Comparison of ENCODE assay signal across 8 mouse cellular contexts in the genomic region with DNA sequence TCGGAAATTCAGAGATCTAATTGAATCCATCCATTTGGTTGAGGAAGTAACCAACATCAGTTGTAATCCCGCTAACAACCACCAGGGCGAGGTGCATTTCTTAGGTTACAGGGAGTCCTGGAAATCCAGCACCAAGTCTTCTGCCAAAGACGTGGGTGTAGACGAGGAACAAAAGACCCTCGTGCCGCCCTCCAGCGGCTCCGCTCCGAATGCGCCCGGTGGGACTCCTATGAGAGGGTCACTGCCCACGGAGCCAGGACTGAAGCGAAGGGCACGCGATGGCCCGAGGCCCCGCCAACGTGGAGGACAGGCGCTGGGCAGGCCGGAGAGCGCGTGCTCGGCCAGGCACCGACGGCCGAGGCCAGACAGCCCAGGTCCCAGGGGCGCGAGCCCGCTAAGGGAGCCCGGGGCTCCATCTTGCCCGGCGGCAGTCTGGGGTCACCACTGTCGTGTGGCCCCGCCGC. TPM values are rescaled to one million over a fixed set of nuclear protein-coding genes. Genes with fewer than 3 reads are reported as not detected.
DNase-seq lines count a peak whose midpoint lies in the region; ATAC-seq lines count a peak whose summit lies in the region.

No protein-coding gene starts in this region.

- peak; percentile 29 for DNase-seq in 3T3-L1 (ENCODE audit: low read depth, low spot score)
- DNase-seq in adrenal gland, postnatal 36 days = peak; percentile 74 to 80
- DNase-seq in heart, adult 8-10 months (ENCODE audit: low spot score) = peak; percentile 87
- DNase-seq in kidney, adult 8-10 months = peak; percentile 80 to 89
- peak; percentile 66 to 84 for DNase-seq in spleen, adult 18-20 months

- peak overlapping the region; percentile 88 for H3K27ac ChIP-seq in embryonic facial prominence, embryonic 12.5 days
- H3K27ac ChIP-seq in limb, embryonic 13.5 days = peak overlapping the region; percentile 90
- peak overlapping the region; percentile 95 for H3K27ac ChIP-seq in midbrain, embryonic 15.5 days

- peak overlapping the region; percentile 64 for H3K9ac ChIP-seq in embryonic facial prominence, embryonic 12.5 days
- H3K9ac ChIP-seq in limb, embryonic 13.5 days = peak overlapping the region; percentile 69
- H3K9ac ChIP-seq in midbrain, embryonic 15.5 days = peak overlapping the region; percentile 68; the same call in 1 of the 2 replicates

- no peaks in the 10 kb centered on the region for H3K27me3 ChIP-seq in embryonic facial prominence, embryonic 12.5 days
- no peaks in the 10 kb centered on the region for H3K27me3 ChIP-seq in limb, embryonic 13.5 days
- H3K27me3 ChIP-seq in midbrain, embryonic 15.5 days (replicated peaks) = no peaks in the 10 kb centered on the region

- H3K4me2 ChIP-seq in embryonic facial prominence, embryonic 12.5 days (replicated peaks) = peak overlapping the region; percentile 66
- peak overlapping the region; percentile 72 for H3K4me2 ChIP-seq in limb, embryonic 13.5 days (replicated peaks)
- peak overlapping the region; percentile 60 for H3K4me2 ChIP-seq in midbrain, embryonic 15.5 days

- WGBS in embryonic facial prominence, embryonic 12.5 days = under 1% methylated on average over 34 of the region's 36 CpGs
- WGBS in limb, embryonic 13.5 days = under 1% methylated on average over 33 of the region's 36 CpGs
- under 1% methylated on average over 36 of the region's 36 CpGs for WGBS in midbrain, embryonic 15.5 days

- peak; percentile 26; the same call in 1 of the 2 replicates for ATAC-seq in embryonic facial prominence, embryonic 12.5 days (ENCODE audit: insufficient number of reproducible peaks, insufficient read depth, low FRiP score, low TSS enrichment)
- peak; percentile 17 for ATAC-seq in limb, embryonic 13.5 days (ENCODE audit: low FRiP score, low read depth)
- ATAC-seq in midbrain, embryonic 15.5 days (replicated peaks) = peak; percentile 22

- peak overlapping the region; percentile 54 for H3K4me3 ChIP-seq in embryonic facial prominence, embryonic 12.5 days
- peak overlapping the region; percentile 53 for H3K4me3 ChIP-seq in limb, embryonic 13.5 days
- H3K4me3 ChIP-seq in midbrain, embryonic 15.5 days = peak overlapping the region; percentile 65

- peaks cover 8% of the 10 kb centered on the region for H3K36me3 ChIP-seq in embryonic facial prominence, embryonic 12.5 days
- peaks cover 18% of the 10 kb centered on the region for H3K36me3 ChIP-seq in limb, embryonic 13.5 days
- H3K36me3 ChIP-seq in midbrain, embryonic 15.5 days (replicated peaks) = no peaks in the 10 kb centered on the region

- H3K4me1 ChIP-seq in embryonic facial prominence, embryonic 12.5 days = peaks cover 12% of the 10 kb centered on the region
- peaks cover 20% of the 10 kb centered on the region for H3K4me1 ChIP-seq in limb, embryonic 13.5 days
- H3K4me1 ChIP-seq in midbrain, embryonic 15.5 days = peaks cover 23% of the 10 kb centered on the region

- no peaks in the 10 kb centered on the region for H3K9me3 ChIP-seq in embryonic facial prominence, embryonic 12.5 days
- no peaks in the 10 kb centered on the region for H3K9me3 ChIP-seq in limb, embryonic 13.5 days
- no peaks in the 10 kb centered on the region for H3K9me3 ChIP-seq in midbrain, embryonic 15.5 days

RNA-seq across cellular contexts. Expression of gene Zmym2, which starts 1.1 kb away (rescaled TPM):
- 10 to 100 TPM; 54.9 to 55.5 TPM for total RNA-seq in adrenal gland, postnatal 36 days (2021)
- polyA plus RNA-seq in embryonic facial prominence, embryonic 12.5 days (2016; fragmentation: Nextera tagmentation; extraction: Ambion mirVana) = 68.5 and 69.8 TPM in 2 replicates
- 10 to 100 TPM; 29.4 to 35.2 (median 30.8) TPM for total RNA-seq in heart, adult 8-10 months (2022)
- polyA plus RNA-seq in limb, embryonic 13.5 days (2015; fragmentation: Nextera tagmentation; extraction: Ambion mirVana) = 54.5 and 59.0 TPM in 2 replicates
- polyA plus RNA-seq in midbrain, embryonic 15.5 days (2015; fragmentation: Nextera tagmentation; extraction: Ambion mirVana) = 61.4 and 65.0 TPM in 2 replicates

Comparison
In these comparisons a context has a peak if more than half of its experiments do, and no peak if none do; other contexts are left out.
1. Peak in every context shown above with its lines: DNase-seq, ATAC-seq, H3K4me3 ChIP-seq and H3K27ac ChIP-seq.
2. DNase-seq: peak in every context shown above with its lines; median percentile 87 in heart, adult 8-10 months; 84 in kidney, adult 8-10 months; 77 in adrenal gland, postnatal 36 days; 75 in spleen, adult 18-20 months; 29 in 3T3-L1.